Mouse (Mus musculus) embryonic fibroblast, embryonic 13.5 days (primary cell): ENCODE data around the gene Astn2. TPM values are rescaled to one million over a fixed set of nuclear protein-coding genes. Genes with fewer than 3 reads are reported as not detected.

Experiments
- H3K27ac ChIP-seq: 2 replicates; pipeline ENCODE4 v1.5.1; 2012; ENCODE audit warnings: low read length, control low read depth, inconsistent platforms; ENCODE audit not compliant: insufficient read depth
- H3K4me1 ChIP-seq: 2 replicates; pipeline ENCODE4 v1.6.1; 2011; ENCODE audit warnings: low read length; ENCODE audit not compliant: control insufficient read depth, insufficient read depth
- H3K4me3 ChIP-seq: 2 replicates; pipeline ENCODE4 v1.5.1; 2011; ENCODE audit warnings: mild to moderate bottlenecking, control low read depth, low read length; ENCODE audit not compliant: insufficient read depth
- CTCF ChIP-seq: IDR thresholded peaks from 2 replicates; pipeline ENCODE4 v1.5.1; 2011; ENCODE audit warnings: mild to moderate bottlenecking, control low read depth, low read length, moderate library complexity, borderline replicate concordance; ENCODE audit not compliant: insufficient read depth
- POLR2A ChIP-seq: IDR thresholded peaks from 2 replicates; pipeline ENCODE4 v1.6.1; 2011; ENCODE audit warnings: low read depth, mild to moderate bottlenecking, control low read depth, low read length, moderate library complexity
- polyA plus RNA-seq: library from polyadenylated mRNA; stranded (reverse); fragments of >200 nt; gene quantifications from 2 replicates; pipeline ENCODE4 v1.2.4, GENCODE M21; 2011; ENCODE audit warnings: low read depth; ENCODE audit not compliant: missing spikeins, insufficient read length

Astn2 gene
- polyA plus RNA-seq, 1 experiment = 4.2 TPM

- Histone ChIP-seq H3K4me3 (no peak overlapping the region), H3K4me1 (no peaks in the 10 kb centered on the region), H3K27ac (no peak overlapping the region)
- TF ChIP-seq POLR2A = no peak
- no peak for TF ChIP-seq CTCF
Observed at GRCm38 (mm10) chr4:65758174-65758874, 646.1 kb downstream of the Astn2 start.

GRCm38 (mm10) chr4:65752941-65753340 is 651.5 kb downstream of the Astn2 start:
- Histone ChIP-seq H3K27ac (no peak overlapping the region), H3K4me3 (no peak overlapping the region), H3K4me1 (no peaks in the 10 kb centered on the region)
- TF ChIP-seq CTCF (no peak), POLR2A (no peak)

GRCm38 (mm10) chr4:65744788-65745187 is 659.6 kb downstream of the Astn2 start:
- no peak for TF ChIP-seq CTCF
- no peak for TF ChIP-seq POLR2A
- H3K27ac ChIP-seq = no peak overlapping the region
- H3K4me3 ChIP-seq = no peak overlapping the region
- H3K4me1 ChIP-seq = no peaks in the 10 kb centered on the region

GRCm38 (mm10) chr4:65744088-65744610 is 660.3 kb downstream of the Astn2 start:
- H3K27ac ChIP-seq = no peak overlapping the region
- TF ChIP-seq POLR2A (no peak), CTCF (no peak)
- no peak overlapping the region for H3K4me3 ChIP-seq
- H3K4me1 ChIP-seq = no peaks in the 10 kb centered on the region

GRCm38 (mm10) chr4:65743160-65743691 is 661.2 kb downstream of the Astn2 start:
- no peaks in the 10 kb centered on the region for H3K4me1 ChIP-seq
- TF ChIP-seq CTCF (no peak), POLR2A (no peak)

GRCm38 (mm10) chr4:65724414-65724813 is 680.0 kb downstream of the Astn2 start:
- Histone ChIP-seq H3K27ac (no peak overlapping the region), H3K4me1 (no peaks in the 10 kb centered on the region)
- no peak for TF ChIP-seq POLR2A
- no peak for TF ChIP-seq CTCF

More at GRCm38 (mm10) chr4:65743160-65743691, 661.2 kb downstream of the Astn2 start:
- Histone ChIP-seq H3K27ac (no peak overlapping the region), H3K4me3 (no peak overlapping the region)

GRCm38 (mm10) chr4:65719610-65720009 is 684.8 kb downstream of the Astn2 start:
- TF ChIP-seq POLR2A (no peak), CTCF (no peak)
- H3K4me3 ChIP-seq = no peak overlapping the region

More at GRCm38 (mm10) chr4:65724414-65724813, 680.0 kb downstream of the Astn2 start:
- no peak overlapping the region for H3K4me3 ChIP-seq

GRCm38 (mm10) chr4:65717899-65718298 is 686.5 kb downstream of the Astn2 start:
- Histone ChIP-seq H3K27ac (no peak overlapping the region), H3K4me3 (no peak overlapping the region), H3K4me1 (no peaks in the 10 kb centered on the region)
- TF ChIP-seq CTCF (no peak), POLR2A (no peak)

More at GRCm38 (mm10) chr4:65719610-65720009, 684.8 kb downstream of the Astn2 start:
- Histone ChIP-seq H3K4me1 (no peaks in the 10 kb centered on the region), H3K27ac (no peak overlapping the region)

- no peak for TF ChIP-seq POLR2A
- Histone ChIP-seq H3K4me1 (no peaks in the 10 kb centered on the region), H3K27ac (no peak overlapping the region), H3K4me3 (no peak overlapping the region)
Observed at GRCm38 (mm10) chr4:65716086-65716485, 688.3 kb downstream of the Astn2 start.

- H3K4me1 ChIP-seq = no peaks in the 10 kb centered on the region
- no peak overlapping the region for H3K27ac ChIP-seq
- no peak for TF ChIP-seq POLR2A
- TF ChIP-seq CTCF = no peak
- H3K4me3 ChIP-seq = no peak overlapping the region
Observed at GRCm38 (mm10) chr4:65711678-65712077, 692.7 kb downstream of the Astn2 start.

- TF ChIP-seq POLR2A = no peak
- no peak for TF ChIP-seq CTCF
- Histone ChIP-seq H3K4me1 (no peaks in the 10 kb centered on the region), H3K4me3 (no peak overlapping the region)
Observed at GRCm38 (mm10) chr4:65710623-65711022, 693.8 kb downstream of the Astn2 start.

More at GRCm38 (mm10) chr4:65710623-65711022, 693.8 kb downstream of the Astn2 start:
- no peak overlapping the region for H3K27ac ChIP-seq
